Mouse (Mus musculus) layer of hippocampus, postnatal 36 days (tissue): ENCODE results near the gene Matn4. TPM values are rescaled to one million over a fixed set of nuclear protein-coding genes. Genes with fewer than 3 reads are reported as not detected.

Experiments used
- DNase-seq, 2 experiments: peaks; one replicate each; pipeline ENCODE4 v3.0.0; 2022
- total RNA-seq, 2 experiments: library from RNA; stranded (reverse); gene quantifications; 2 replicates each; pipeline ENCODE4 v1.2.3; 2021

The Matn4 gene
- total RNA-seq, 2 experiments from 2014 or later, result 13.0 to 13.4 TPM

GRCm38 (mm10) chr2:164407708-164408107, 2.7 kb upstream of the Matn4 start:
- DNase-seq, result peak; percentile 62 to 74

DNA sequence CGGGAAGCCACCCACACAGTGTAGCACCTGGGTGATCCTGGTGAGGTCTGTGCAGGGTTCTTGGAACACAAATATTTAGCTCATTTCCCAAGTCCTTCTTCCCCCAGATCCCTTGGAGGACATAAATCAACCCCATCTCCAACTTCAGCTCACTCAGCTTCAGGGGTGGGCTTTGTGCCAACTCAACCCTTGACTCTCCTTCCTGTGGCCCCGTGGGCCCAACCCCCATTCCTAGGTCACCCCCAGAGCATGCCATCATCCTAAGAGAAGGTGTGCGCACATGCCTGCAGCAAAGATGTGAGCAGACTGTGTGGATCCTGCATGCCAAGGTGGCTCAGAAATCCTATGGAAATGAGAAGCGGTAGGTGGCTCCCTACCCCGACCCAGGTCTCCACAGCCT, 559 bp upstream of the Matn4 start:
- DNase-seq, result no peak

DNA sequence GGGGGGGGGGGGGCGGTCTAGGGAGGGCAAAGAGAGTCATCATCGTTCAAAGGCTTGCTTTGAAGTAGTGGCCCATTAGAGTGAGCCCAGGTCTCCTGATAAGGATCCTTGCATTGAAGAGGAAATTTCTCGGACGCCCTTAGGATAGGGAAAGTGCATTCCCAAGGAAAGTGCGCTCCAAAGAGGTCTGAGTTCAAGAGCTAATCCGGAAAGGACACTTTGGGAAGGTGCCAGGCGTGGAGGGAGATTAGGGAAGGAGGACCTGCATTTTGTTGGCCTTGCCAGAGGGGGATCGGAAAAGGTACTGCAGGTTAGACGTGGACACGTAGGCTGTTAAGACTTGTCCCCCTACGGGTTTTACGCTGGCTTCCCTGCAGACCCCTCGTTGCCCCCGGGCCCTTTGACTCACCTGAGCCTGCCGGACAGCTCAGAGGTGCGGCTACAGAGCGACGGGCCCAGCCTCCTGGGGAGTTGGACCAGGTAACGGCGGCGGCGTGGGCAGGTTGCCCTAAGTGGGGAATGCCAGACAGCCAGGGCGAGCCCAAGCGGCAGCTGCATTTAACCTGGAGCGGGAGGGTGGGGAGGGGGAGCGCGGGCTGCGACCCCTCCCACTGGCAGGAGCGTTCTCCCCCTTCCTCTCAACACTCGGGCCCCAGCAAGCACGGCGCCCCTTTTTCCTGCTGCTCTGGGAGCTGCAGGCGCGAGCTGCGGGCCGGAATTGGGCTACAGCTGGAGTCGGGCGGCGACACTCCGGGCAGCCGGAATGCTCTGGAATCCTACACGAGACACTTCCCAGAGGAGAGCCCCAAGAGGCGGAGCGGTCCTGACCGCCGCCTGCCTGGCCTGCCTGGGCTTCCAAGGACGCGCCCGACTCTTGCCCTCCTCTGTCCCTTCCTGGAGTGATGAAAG, 624 bp downstream of the Matn4 start:
- no peak for DNase-seq

GRCm38 (mm10) chr2:164403396-164404081, 1.4 kb downstream of the Matn4 start:
- no peak for DNase-seq

GRCm38 (mm10) chr2:164402906-164403305, 2.1 kb downstream of the Matn4 start, which contains the start of gene Rbpjl:
Gene Rbpjl, plus strand, starts transcription at chr2:164403141.
- DNase-seq, result peak; percentile 48 to 64

- DNase-seq, result no peak
These were observed 8.0 kb downstream of the Matn4 start for GRCm38 (mm10) chr2:164396911-164397310.

GRCm38 (mm10) chr2:164396076-164396475, 8.9 kb downstream of the Matn4 start:
- DNase-seq, result no peak

- DNase-seq, result no peak
These were observed 11.8 kb downstream of the Matn4 start for GRCm38 (mm10) chr2:164393126-164393525.

DNA sequence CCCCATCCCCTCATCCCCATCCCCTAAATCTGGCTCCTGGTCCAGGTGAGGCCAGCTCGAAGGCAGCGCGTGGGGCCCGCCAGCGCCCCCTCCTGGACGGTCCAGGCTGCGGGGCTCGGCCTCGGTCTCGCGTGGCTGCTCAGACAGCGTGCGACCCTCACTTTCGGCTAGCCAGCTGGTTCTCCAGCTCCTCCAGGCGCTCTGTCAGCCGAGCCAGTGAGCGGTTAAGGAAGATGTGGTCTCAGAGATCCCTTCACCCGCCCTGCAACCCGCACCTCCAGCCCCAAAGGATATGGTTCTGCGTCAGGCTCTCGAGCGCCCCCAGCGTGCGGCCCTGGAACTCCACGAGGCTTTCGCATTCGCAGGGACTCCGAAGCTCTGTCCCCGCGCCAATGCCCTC, 15.5 kb downstream of the Matn4 start:
- peak; percentile 86 to 89 for DNase-seq

- peak; percentile 38 to 52 for DNase-seq
These were observed 15.9 kb downstream of the Matn4 start, which contains the start of gene Slpi for GRCm38 (mm10) chr2:164389020-164389419. Gene Slpi, minus strand, starts transcription at chr2:164389095.

- peak; percentile 37 to 42 for DNase-seq
These were observed 18.0 kb downstream of the Matn4 start for GRCm38 (mm10) chr2:164386953-164387352.

- peak; percentile 52 to 60 for DNase-seq
These were observed 18.8 kb downstream of the Matn4 start for GRCm38 (mm10) chr2:164385927-164386763.

GRCm38 (mm10) chr2:164383656-164384399, 21.1 kb downstream of the Matn4 start:
- DNase-seq, result no peak

- no peak for DNase-seq
These were observed 22.0 kb downstream of the Matn4 start for GRCm38 (mm10) chr2:164382971-164383370.

- DNase-seq, result no peak
These were observed 23.2 kb downstream of the Matn4 start for GRCm38 (mm10) chr2:164381726-164382125.

DNA sequence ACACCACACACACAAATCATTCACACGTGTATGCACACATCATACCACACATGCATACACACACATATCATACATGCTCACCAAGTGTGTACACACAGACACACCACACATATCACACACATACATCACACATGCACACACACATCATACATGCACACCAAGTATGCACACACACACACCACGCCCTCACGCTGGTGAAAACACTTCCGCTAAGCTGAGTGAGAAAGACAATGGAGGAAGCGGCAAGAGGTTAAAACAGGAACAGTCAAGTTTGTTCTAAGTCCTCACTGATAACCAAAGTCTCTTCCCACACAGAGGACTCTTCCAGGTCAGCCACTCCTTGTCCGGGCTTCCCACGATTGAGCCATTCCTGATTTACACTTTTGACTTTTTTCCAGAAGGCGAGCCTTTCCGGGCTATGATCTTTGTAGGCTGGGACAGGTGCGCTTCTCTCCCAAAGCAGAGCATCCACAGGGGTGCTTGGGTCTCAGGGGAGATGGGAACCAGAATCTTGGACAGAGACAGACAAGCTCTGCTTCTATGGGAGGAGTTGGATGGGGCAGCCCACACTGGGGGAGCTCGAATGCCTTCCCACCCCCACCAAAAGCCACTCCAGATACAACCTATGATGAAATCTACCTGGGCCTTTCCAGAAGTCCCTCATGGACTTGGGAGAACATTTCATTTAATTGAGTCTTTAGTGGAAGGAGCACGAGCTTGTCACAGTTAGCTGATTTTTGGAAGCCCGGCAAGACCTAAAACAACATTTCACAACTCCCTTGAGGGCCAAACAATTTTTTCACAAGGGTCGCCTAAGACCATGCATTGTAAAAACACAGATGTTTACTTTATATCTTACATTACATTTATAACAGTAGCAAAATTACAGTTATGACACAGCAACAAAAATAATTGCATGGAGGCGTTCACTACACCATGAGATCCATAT, 27.2 kb downstream of the Matn4 start:
- no peak for DNase-seq

- peak in 1 of 2 experiments; percentile 23 for DNase-seq
These were observed 31.8 kb downstream of the Matn4 start for GRCm38 (mm10) chr2:164373187-164373586.

GRCm38 (mm10) chr2:164372408-164373053, 32.4 kb downstream of the Matn4 start:
- no peak for DNase-seq

- no peak for DNase-seq
These were observed 33.6 kb downstream of the Matn4 start for GRCm38 (mm10) chr2:164371371-164371770.

DNA sequence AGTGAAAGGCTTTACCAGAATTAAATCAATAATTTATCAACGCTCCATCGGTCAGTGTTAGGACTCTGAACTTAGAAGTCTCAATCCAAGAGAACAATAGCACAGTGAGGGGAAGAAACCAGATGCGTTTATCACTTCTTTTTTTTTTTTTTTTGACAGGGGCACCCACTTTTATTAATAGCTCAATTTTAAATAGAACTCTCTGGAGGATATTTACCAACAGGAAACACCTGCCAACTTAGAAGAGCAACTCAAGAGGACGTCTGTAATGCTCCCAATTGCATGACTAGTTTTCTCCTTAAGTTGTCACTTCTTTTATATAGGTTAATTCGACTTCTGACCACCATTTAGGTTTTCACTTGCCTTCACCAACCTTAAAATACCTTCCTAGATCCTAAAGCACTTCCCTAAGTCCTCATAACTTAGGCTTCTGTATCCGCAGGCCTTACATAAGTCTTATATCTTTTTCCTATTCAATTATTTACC, 36.3 kb downstream of the Matn4 start:
- DNase-seq, result no peak
